Comparison of ENCODE assay signal across 11 mouse cellular contexts in the genomic region with DNA sequence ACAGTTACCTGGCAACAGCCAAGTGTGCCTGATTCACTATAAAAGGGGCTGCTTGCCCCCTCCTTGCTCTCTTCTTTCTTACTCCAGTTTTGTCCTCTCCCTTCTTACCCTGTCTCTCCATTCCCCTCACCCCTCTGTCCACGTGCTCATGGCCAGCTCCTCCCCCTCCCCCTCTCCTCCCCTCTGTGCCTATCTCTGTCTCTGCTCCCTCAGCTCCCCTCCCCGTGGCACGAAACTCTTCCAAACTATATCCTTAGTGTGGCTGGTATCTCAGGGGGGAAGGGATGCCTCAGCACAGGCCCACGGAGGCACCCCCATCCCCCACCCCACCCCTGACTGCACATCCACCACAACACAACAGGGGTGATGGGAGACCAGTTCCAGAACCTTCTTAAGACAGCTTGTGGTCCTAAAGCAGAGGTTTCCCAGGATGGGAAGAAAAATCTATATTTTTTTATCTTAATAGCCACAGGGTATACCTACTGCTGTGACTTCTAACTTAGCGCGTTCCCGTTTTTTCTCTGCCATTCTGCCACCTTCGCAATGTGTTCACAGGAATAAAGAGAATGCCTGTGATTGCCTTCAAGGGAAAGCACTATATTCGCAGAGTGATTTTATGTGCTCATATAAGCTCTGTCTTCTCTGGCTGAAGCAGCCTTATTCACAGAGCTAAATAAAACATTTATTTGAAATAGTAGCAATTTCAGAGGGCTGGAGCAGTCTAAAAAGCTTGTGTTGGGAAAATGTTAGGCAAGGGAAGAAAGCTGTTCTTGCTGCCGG.
DNase-seq lines count a peak whose midpoint lies in the region; ATAC-seq and TF ChIP-seq lines count a peak whose summit lies in the region.
"Had no signal": no experiment of that assay in that cellular context is flagged by ENCODE, and none has a peak within 500 bp of the region (broad histone marks: within the 10 kb centered on the region; RNA-seq: fewer than 3 reads in every experiment).

No protein-coding gene starts in this region.

- ATAC-seq in frontal cortex, adult (ENCODE audit: low TSS enrichment), result peak; percentile 79
- peak; percentile 12; the same call in 1 of the 2 replicates for ATAC-seq in lung, embryonic 14.5 days (ENCODE audit: insufficient read depth)
- no peak for ATAC-seq in limb, embryonic 14.5 days (ENCODE audit: low FRiP score, low read depth)
- no peak for ATAC-seq in megakaryocyte progenitor cell, adult 5-6 weeks (replicated peaks; ENCODE audit: poor library complexity)

- no peak for DNase-seq in frontal cortex, postnatal 25 days (ENCODE audit: low spot score in 2 of 2)
- no peak for DNase-seq in lung, embryonic 14.5 days
- no peak for DNase-seq in lung, adult 18-20 months
- no peak for DNase-seq in limb, embryonic 14.5 days (ENCODE audit: low spot score)
- DNase-seq in telencephalon, adult 2 months (ENCODE audit: low read depth, low spot score), result peak; percentile 65
- no peak for DNase-seq in ovary, adult 18-20 months (ENCODE audit: low spot score)
- DNase-seq: cerebellum, adult 11-12 months; kidney, postnatal 14 days; lung, postnatal 10 days had no signal

- peaks cover 42% of the 10 kb centered on the region for H3K4me1 ChIP-seq in lung, embryonic 14.5 days (ENCODE audit: insufficient read depth)
- H3K4me1 ChIP-seq in limb, embryonic 14.5 days (ENCODE audit: control insufficient read depth, insufficient read depth, low read length), result peaks cover 40% of the 10 kb centered on the region

- no peak overlapping the region for H3K4me2 ChIP-seq in lung, embryonic 14.5 days
- no peak overlapping the region for H3K4me2 ChIP-seq in limb, embryonic 14.5 days (replicated peaks; ENCODE audit: low read depth, low read length, severe bottlenecking)

- no peaks in the 10 kb centered on the region for H3K27me3 ChIP-seq in lung, embryonic 14.5 days (ENCODE audit: insufficient read depth, low read length)
- no peaks in the 10 kb centered on the region for H3K27me3 ChIP-seq in limb, embryonic 14.5 days (ENCODE audit: control insufficient read depth, insufficient read depth, low read length)

- H3K36me3 ChIP-seq in lung, embryonic 14.5 days (ENCODE audit: insufficient read depth), result no peaks in the 10 kb centered on the region
- no peaks in the 10 kb centered on the region for H3K36me3 ChIP-seq in limb, embryonic 14.5 days (ENCODE audit: control insufficient read depth, insufficient read depth, low read length)

- WGBS in lung, embryonic 14.5 days, result 58% methylated on average over 10 of the region's 10 CpGs
- 49% methylated on average over 10 of the region's 10 CpGs for WGBS in limb, embryonic 14.5 days

- TF ChIP-seq POLR2A in limb, embryonic 14.5 days (IDR thresholded peaks at IDR 0.05; ENCODE audit: borderline replicate concordance, extremely low read depth, insufficient read depth, insufficient read length), result no peak

- no peak overlapping the region; the same call in 1 of the 2 replicates for H3K27ac ChIP-seq in lung, embryonic 14.5 days (ENCODE audit: low read depth)
- H3K27ac ChIP-seq in limb, embryonic 14.5 days (replicated peaks; ENCODE audit: low read depth, low read length), result 0 out of 2 replicates have a peak overlapping the region, but pooled peaks have one; percentile 50

- no peak overlapping the region for H3K4me3 ChIP-seq in lung, embryonic 14.5 days (ENCODE audit: low read depth, low read length)
- no peak overlapping the region for H3K4me3 ChIP-seq in limb, embryonic 14.5 days (replicated peaks; ENCODE audit: low read length)

- no peak overlapping the region for H3K9ac ChIP-seq in lung, embryonic 14.5 days
- no peak overlapping the region for H3K9ac ChIP-seq in limb, embryonic 14.5 days (ENCODE audit: low read depth, low read length, severe bottlenecking)

- TF ChIP-seq CTCF in lung, embryonic 14.5 days (IDR thresholded peaks at IDR 0.05; ENCODE audit: low read depth), result no peak

- H3K9me3 ChIP-seq in lung, embryonic 14.5 days (ENCODE audit: low read depth, low read length), result no peaks in the 10 kb centered on the region
- H3K9me3 ChIP-seq in limb, embryonic 14.5 days (ENCODE audit: control insufficient read depth, low read length), result no peaks in the 10 kb centered on the region

Comparison
In these comparisons a context has a peak if more than half of its experiments do, and no peak if none do; other contexts are left out.
1. ATAC-seq: peak in frontal cortex, adult (single experiment) and lung, embryonic 14.5 days (single experiment); none in limb, embryonic 14.5 days (single experiment) and megakaryocyte progenitor cell, adult 5-6 weeks (single experiment).